Mouse (Mus musculus) CD4-positive helper T cell, adult 2 months (primary cell): Measurements from ENCODE around the gene Negr1.
"Not testable (repeated sequence)": the region's sequence is repeated elsewhere in the genome, so short reads cannot be mapped to it uniquely, and the experiment has no call there.

Experiments used
- DNase-seq: peaks from one replicate; pipeline ENCODE4 v3.0.0-alpha.2; 2012; ENCODE audit warnings: low read depth, missing footprints, low spot score

The Negr1 gene

DNA sequence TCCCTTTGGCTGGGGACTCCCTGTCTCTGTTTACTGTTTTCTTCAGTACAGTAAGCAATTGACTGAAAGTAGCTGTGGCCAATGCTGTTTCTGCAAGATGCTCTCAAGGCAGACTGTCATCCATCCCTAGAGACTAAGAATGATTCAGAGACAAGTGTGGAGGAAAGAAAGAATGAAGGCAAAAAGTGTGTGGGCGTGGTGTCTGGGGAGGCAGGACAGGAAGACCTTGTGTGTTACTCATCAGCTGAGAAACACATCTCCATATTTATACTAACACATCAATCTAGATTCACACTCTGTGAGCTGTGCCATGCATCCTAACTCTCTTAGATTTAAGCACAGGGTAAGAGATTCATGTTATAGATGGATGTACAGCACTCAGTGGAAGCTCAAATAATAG lies 431.2 kb downstream of the Negr1 start:
- DNase-seq, result no peak

DNA sequence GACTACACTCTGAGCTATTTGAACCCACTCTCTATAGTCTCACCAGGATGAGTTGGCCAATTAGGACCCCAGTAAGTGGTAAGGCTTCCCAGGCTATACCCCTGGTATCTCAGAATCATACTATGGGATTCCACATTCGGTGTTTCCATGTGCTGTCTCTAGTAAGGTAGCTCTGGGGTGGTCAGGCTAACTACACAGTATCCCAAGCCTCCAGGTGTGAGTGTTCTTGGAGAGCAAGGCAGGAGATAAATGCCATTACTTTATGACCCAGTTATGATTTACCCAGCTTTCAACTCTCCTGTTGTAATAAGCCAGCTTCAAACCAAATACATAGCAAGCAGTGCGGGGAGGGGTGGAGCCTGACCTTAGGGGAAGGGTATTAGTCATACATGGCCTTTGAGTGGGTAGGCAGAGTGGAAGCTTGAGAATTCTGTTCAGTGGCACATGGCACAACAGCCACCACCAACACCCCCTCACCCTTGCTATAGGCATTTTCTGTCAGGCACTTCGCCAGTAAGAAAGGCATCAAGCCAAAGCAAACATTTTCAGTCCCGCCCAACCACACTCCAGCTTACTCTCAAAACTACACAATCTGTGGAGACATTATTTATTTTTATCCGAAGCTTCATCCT lies 437.7 kb downstream of the Negr1 start:
- DNase-seq, result no peak

DNA sequence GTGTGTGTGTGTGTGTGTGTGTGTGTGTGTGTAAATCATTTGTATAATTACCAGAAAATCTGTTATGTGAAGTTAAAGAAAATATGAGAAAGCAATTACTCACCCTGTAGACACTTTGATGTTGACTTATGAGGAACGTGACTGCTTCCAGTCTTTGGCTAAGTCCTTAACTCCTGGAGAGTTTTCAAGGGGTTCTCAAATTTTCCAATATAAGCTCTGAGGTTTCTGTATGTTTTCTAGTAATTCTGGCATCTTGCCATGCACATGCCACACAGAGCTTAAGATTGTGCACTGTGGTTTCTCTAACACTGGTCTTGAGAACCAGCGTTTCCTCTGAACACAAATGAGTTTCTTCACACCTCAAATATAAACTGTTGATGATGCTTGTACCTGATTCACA lies 460.0 kb downstream of the Negr1 start:
- no peak for DNase-seq

DNA sequence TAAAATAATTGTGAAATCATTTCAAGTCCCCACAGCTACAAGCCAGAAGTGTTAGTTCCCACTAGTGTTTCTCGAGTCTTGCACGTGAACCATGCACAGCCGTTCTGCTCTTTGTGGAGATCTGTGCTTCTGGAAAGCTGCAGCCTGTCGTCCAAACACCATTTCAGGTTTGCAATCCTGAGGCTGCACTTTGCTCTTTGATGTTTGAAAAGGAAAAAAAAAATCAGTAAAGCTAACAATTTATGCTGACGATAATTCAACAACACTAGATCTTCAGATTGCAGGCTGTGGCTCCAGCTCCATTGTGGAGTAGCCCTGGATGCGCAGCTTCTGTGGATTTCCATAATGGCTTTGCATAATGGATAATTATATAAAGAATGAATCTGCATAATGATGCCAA lies 463.0 kb downstream of the Negr1 start:
- DNase-seq, result no peak

DNA sequence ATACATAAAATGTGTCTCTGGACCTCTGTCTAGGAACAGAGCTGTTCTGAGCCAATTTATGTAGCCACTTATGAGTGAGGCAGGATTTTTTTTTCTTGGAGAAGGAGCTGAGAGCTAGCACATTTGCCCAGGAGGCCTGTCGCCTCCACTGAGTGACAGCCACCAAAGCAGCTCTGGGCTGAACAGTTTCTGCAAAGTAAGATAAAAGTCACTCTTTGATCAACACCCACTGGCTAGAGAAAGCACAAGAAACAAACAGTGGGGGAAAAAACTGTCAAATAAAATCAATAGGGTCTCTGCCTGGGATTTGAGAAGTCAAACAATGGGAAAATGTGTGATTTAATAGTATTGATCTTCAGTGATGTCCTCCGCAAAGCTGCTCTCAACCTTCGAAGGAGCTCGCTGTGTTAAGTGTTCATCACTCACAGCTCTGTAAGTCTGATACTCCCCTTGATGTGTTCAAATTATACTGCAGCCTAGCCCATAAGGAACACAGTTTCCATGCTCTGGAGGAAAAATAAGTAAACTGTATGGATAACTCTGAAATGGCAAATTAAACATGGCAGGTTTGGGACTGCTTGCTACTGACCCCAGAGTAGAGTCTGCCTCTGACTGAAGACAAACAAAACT lies 470.0 kb downstream of the Negr1 start:
- DNase-seq, result no peak

DNA sequence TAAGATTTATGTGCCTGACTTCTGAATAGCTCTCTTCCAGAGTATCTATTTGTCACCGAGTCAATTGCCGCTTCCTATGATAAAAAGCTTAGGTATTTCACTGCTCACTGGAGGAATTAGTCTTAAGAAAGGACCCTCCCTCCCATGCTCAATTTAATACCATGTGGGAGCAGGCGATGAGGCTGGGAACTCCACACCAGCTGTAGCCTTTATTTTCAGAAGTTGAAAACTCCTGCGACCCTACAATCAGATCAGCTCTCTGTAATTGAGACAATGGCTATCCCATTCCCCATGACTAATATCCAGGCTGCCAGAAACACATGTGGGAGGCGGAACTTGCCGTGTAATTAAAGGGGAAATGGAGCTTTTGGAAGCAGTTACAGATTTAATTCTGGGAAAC lies 474.4 kb downstream of the Negr1 start:
- no peak for DNase-seq

DNA sequence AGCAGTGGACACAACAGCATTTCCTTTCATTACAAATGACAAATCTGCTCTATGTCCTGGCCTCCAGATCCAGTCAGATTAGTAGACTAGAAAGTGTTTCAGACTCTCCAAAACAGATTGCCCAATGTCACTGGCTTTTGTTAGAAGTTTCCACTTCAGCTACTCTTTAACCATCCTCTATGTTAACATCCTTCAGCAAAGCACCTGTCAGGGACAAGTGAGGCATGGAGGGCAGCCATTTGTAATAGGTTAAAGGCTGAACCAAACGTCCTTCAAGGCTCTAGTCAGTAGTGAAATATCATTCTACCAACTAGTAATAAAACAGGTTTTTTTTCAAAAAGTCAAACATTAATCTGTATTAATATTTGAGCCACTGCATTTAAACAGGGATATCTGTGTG lies 475.0 kb downstream of the Negr1 start:
- no peak for DNase-seq

DNA sequence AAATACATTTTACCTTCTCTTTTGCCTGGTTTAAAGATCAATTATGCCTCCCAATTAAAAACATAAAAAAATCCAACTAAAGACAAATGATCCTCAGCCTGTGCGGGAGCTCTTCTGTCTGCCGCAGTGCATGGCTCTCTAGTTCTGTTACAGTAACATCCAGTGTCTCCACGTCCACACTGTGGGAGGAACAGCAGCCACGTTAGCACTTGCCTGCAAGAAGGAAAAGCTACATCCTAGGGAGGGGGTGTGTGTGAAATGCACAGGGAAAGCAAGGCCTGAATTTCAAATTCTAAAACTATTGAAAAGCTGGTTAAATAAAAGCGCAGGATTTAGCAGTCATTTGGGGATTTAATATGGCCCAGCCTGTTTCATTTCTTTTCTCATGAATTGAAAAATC lies 479.0 kb downstream of the Negr1 start:
- DNase-seq, result no peak

DNA sequence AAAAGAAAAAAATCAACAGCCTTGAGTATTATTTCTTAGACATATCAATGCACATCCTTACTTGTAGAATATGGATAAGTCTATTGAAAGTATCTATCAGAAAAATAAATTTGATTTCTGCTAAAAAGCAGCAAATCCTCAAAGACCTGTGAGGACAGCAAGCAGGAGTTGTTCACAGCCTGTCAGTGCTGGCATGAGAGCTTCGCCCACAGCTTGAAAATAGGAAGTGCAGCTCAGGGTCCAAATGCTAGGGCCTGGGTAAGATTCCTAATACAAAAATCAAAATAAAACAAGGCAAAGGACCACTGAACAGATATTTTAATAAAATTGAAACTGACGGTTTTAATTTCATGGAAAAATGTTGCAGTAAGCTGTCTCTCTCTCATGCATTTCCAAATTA lies 483.0 kb downstream of the Negr1 start:
- no peak for DNase-seq

DNA sequence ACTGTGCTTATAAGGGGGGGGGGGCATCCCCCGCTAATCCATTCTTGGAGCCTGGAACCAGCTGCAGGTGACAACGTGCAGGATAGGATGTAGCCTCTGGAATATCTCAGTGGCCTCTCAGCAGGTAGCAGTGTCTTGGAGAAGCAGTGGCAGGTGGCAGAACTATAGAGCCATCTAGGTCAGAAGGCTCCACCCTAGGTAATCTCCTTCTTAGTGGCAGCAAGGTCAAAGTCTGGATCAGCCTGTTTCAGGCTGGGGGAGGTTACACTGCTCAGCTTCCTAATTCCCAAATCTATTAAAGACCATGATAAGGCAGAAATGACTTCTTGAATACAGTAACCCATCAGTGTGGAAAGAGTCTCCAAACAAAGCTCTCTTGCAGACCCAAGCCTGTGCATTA lies 502.8 kb downstream of the Negr1 start:
- not testable (repeated sequence) for DNase-seq

DNA sequence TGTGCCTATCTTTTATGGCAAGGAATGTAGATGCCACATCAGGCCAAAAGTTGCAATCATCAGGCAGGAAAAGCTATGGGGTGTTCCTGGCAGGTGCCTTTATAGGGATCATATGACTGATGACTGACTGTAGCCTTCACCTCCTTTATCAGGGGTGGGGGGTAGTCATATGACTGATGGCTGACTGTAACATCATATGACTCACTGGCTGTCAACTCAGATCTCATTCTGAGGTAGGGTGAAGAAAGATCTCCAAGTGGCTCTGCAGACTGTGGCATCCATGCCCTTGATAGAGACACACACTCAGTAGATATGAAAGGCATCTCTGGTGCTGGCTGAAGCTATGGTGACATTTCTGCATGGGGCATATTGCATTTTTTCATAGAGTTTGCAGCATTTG lies 504.7 kb downstream of the Negr1 start:
- DNase-seq, result no peak

DNA sequence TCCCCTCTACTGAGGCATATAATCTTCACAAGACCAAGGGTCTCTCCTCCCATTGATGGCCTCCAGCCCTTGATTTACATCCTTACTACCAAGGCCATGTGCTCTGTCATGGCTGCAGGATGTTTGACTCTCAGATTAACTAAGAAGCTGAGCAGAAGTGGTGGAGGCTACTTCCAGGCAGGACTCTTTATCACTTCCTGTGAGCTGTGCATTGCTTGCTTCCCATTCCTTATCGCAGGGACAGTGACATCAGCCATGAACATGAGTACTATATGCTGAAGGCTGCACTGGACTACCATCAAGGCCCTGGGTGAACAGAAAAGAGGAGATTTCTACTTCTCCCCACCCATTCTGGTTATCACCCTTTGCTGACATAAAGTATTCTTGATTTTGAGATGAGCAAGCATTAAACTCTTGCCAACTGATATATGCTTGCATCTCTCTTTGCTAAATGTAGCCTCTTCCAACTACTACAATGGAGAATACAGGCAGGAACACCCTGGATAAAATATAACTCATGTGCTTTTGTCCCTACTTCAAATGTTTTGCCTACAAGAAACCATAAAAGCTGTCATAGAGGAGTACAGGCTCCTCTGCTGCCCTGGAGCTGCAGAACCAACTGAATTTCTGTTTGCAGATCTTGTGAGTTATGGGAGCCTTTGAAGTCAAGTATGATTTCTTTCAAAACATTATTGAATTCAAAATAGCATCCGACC lies 517.8 kb downstream of the Negr1 start:
- DNase-seq, result no peak

DNA sequence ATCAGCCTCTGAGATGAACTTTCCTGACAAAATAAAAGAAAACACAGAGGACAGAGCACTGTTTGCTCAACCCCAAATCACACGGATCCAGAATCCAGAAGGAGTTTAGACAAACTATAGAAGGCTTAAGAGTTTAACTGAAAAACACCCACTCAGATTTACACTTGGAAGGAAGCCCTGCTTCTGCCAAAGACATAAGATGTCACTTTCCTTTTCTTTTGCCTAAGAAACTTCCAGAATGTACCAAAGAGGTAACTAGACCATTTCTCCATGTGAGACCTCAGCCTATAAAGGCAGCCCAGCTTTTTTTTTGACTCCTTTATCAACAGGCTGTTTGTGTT lies 518.3 kb downstream of the Negr1 start:
- no peak for DNase-seq

DNA sequence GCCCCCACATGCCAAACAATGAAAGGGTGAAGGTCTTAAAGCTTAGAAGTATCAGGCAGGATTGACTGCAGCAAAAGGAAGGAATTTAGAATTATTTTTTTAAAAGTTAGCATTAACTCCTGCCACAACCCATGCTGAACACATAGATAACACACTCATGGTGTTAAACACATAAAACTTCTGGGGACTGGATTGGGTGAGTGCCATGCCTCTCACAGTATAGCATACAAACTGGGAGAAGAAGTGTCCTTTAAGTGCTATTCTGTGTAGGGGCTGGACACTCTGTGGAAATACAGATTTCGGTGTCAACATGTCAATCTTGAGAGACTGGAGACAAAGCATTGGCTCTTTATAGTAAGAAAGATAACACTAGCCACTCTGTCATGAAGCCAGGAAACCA lies 519.0 kb downstream of the Negr1 start:
- DNase-seq, result no peak

DNA sequence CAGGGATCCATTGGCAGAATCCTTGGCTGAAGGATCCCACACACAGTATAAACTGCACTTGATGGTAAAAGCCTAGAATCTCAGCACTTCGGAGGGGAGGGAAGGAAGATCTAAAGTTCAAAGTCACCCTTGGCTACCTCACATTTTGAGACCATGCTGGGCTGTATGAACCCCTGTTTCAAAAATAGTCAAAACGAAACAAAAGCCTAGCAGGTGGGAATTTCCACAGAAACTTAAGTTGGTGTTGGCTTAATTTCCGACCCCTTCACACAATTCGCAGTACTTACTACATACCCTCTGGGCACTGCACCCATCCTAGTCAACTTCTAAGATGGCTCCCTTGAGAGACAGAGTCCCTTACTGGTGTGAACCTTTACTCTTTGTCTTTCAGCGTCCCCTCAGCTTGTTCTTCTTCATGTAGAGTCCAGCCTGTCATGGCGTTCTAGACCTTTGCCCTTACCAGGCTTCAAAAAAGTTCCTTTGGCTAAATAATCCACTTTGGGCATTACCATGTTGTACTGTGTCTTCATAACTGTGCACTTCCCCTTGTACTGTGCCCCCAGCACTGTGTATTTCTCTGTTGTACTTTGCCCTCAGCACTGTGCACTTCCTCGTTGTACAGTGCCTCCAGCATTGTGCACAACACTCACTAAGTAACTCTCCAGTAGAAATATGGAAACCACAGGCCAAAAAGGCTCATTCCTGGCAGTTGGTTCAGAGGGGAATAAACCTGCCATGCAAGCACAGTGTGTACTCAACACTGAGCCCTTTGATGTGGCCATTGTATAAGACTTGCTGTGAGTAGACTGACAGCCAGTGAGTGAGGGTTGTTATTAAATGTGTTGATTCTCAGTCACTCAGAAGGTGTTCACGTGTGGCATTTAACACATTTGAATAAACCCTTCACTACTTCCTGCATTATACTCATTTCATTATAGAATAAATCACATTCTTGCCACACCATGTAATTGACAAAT lies 521.5 kb downstream of the Negr1 start:
- no peak for DNase-seq

DNA sequence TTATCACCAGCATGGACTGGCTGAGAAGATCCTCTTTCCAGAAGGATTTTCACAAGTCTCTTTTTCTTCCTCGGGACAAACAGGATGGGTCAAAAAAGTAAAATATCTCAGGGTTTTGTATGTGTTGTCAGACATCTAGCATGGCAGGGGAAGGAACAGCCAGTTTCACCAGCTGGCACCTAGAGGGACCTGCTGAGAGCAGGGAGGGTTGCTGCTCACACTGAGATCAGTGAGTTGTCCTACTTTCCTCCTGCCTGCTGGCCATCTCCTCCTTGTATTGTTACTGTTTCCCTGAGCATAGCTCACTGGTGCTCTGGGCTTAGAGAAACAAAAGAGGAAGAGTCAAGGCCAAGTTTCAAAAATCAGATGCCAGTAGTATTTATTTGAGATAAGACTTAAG lies 523.6 kb downstream of the Negr1 start:
- no peak for DNase-seq

DNA sequence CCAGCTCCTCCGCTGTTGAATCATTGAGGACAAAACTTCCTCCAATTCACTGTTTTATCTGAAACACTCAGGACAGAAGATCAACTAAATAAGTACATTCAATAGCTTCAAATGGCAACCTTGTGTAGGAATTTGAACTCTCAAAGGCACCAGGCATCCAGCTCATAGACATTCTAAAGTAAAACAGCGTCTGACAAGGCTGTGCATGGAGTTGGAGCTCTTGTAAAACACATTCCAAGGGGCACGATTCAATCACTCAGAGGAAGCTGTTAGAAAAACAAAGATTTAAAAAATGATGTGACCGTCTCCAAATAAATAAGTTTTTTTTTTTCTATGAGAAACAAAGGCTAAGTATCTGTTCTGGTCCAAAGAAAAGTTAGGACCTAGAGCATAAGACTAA lies 528.5 kb downstream of the Negr1 start:
- DNase-seq, result no peak

DNA sequence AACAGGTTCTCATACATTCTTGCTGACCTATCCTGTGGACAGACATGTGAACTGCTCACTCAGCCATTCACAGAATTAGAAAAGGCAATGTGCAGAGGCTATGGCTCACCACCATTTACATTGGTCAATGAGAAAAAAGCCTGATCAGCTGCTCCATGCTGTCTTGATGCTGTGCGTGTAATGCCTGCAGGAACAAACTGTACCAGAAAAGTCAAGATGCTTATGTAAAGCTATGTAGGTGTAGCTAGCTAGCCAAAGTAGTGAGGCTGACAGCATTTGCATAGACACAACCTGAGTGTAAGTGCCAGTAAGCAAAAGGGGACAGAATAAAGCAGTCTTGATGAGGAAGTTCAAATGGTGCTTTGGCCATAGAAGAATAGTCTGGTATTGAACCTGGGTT lies 534.7 kb downstream of the Negr1 start:
- no peak for DNase-seq

DNA sequence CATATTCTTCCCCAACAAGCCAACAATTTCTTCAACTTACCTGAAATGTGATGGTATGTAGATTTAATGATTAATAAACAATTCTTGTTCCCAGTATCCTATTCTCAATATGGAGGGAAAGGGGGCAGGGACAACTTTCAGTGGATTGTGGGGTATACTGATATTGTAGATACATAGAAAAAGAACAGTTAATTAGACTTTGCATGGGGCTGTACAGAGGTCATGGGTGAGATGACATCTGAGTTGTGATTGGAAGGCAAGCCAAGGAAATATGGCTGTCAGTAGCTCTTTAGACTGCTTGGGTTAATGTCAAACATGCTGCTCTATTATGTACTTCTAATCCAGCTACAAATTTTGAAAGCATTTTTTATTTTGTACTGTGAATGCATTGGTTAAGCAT lies 535.9 kb downstream of the Negr1 start:
- no peak for DNase-seq

DNA sequence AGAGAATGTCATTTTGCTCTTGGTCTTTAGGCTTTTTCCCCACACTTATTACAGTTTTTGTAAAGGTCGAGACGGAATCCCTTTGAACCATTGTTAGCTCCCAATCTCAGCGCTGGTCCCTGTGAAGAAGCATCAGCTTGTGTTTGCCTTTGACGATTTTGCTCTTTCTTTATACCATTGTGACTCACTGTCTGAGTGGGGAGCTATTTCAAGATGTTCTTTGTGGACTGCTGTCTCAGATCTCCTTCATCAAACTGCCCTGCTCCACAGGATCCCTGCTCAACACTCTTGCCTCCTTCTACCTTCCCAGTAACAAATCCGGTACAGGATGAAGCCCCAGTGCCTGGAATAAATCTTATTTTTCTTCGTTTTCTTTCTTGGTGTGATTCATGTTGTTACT lies 536.8 kb downstream of the Negr1 start:
- no peak for DNase-seq

DNA sequence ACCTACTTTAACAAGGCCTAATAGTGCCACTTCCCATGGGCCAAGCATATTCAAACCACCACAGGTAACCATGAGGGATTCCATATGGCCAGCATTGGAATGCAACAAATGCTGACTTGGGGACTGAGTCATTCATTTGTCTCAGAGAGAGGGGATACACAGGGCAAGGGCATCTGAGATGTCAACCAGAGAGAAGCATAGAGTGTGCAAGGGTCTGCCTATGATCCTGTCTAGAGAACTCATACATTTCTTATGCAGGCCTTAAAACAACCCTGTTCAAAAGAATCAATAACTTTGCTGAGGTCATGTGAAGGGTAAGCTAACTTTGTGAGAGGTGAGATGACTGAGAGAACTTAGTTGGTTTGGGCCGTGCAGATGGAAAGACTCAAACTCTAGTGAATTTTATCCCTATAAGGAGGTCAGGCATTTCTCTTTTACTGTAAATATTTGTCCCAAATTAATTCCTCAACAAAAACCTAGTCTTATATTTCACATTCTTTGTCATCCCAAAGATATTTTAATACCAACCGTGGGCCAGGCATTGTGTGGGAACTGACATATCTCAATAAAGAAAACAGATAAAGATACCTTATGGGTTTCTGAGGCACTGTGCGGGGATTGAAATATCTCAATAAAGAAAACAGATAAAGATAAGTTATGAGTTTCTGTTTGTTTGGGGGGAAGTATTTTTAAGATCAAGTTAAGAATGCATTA lies 543.4 kb downstream of the Negr1 start:
- DNase-seq, result no peak
